Mouse (Mus musculus) cortical plate, adult 2 months (tissue): Measurements from ENCODE around the gene Tmem52.

Experiments used
- CTCF ChIP-seq: fragments of 200-500 bp; IDR thresholded peaks from 2 replicates; pipeline ENCODE4 v1.5.1; 2011; ENCODE audit warnings: mild to moderate bottlenecking, control low read depth, low read length; ENCODE audit not compliant: insufficient read depth; ENCODE audit errors: extremely low read depth
- POLR2A ChIP-seq: fragments of 200-500 bp; IDR thresholded peaks from 2 replicates; pipeline ENCODE4 v1.6.1; 2011; ENCODE audit warnings: mild to moderate bottlenecking, low read length, control low read depth; ENCODE audit not compliant: insufficient read depth; ENCODE audit errors: extremely low read depth

DNA sequence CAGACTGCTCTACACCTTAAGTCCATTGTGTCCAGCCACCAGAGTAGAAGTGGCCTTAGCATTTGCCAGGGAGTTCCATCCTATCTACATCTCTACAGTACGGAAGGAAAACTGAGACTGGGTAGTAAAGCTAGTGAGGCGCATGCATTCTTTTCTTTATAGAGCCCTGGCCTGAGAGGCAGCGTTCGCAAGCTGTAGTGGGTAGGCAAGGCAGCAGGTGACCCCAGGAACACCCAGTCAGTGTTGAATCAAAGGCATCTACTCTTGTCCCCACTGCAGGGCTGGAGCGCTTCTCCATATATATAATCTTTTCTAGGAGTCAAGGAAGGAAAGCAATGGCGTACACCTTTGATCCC is 13.2 kb downstream of the Tmem52 start:
- TF ChIP-seq POLR2A (no peak), CTCF (no peak)
